Mouse (Mus musculus) hindbrain, embryonic 11.5 days (tissue): ENCODE measurements around the gene Klhdc3. TPM values are rescaled to one million over a fixed set of nuclear protein-coding genes. Genes with fewer than 3 reads are reported as not detected.
A peak's percentile ranks its signal among the peaks of the same experiment; 100 is the strongest.

Experiments
- ATAC-seq: fragments of 200-750 bp; cut with Nextera tagmentation; 2 replicates; pipeline ENCODE4 v1.8.0; 2017; ENCODE audit warnings: mild to moderate bottlenecking, moderate TSS enrichment, moderate library complexity; ENCODE audit not compliant: low FRiP score
- DNase-seq: peaks from one replicate; pipeline ENCODE4 v3.0.0-alpha.2; 2015; ENCODE audit warnings: low spot score
- H3K27ac ChIP-seq: fragments of 300-500 bp; sonication (generic); 2 replicates; pipeline ENCODE4 v1.5.1; 2014; ENCODE audit warnings: mild to moderate bottlenecking, low read depth, low read length
- H3K27me3 ChIP-seq: fragments of 300-500 bp; sonication (generic); 2 replicates; pipeline ENCODE4 v1.6.1; 2014; ENCODE audit warnings: mild to moderate bottlenecking, low read length, moderate library complexity, mixed read lengths; ENCODE audit not compliant: control insufficient read depth, insufficient read depth
- H3K36me3 ChIP-seq: fragments of 300-500 bp; sonication (generic); 2 replicates; pipeline ENCODE4 v1.6.1; 2014; ENCODE audit warnings: mild to moderate bottlenecking, low read length, moderate library complexity, mixed read lengths; ENCODE audit not compliant: control insufficient read depth, insufficient read depth
- H3K4me1 ChIP-seq: fragments of 300-500 bp; sonication (generic); replicated peaks from 2 replicates; pipeline ENCODE4 v1.6.1; 2014; ENCODE audit warnings: low read length, mixed read lengths; ENCODE audit not compliant: control insufficient read depth, insufficient read depth
- H3K4me2 ChIP-seq: fragments of 300-500 bp; sonication (generic); replicated peaks from 2 replicates; pipeline ENCODE4 v1.6.1; 2014; ENCODE audit warnings: mild to moderate bottlenecking, low read depth, low read length
- H3K4me3 ChIP-seq: fragments of 300-500 bp; sonication (generic); 2 replicates; pipeline ENCODE4 v1.5.1; 2014; ENCODE audit warnings: low read depth, low read length
- H3K9ac ChIP-seq: fragments of 300-500 bp; sonication (generic); 2 replicates; pipeline ENCODE4 v1.6.1; 2014; ENCODE audit warnings: low read depth, low read length
- H3K9me3 ChIP-seq: fragments of 300-500 bp; sonication (generic); 2 replicates; pipeline ENCODE4 v1.6.1; 2016; ENCODE audit warnings: low read length; ENCODE audit not compliant: control insufficient read depth
- WGBS: fragments of 180-500 bp; shearing (Covaris S2); extraction: QIAGEN DNeasy Blood & Tissue Kit; methylation state at CpG from one replicate; pipeline ENCODE4 v1.1.7; 2014; 5-methylcytosine and 5-hydroxymethylcytosine counted together
- polyA plus RNA-seq: library from polyadenylated mRNA; unstranded; fragments of >200 nt; fragmentation: Nextera tagmentation; extraction: Ambion mirVana; gene quantifications from 2 replicates; pipeline ENCODE4 v1.2.1, GENCODE M21; 2014

Klhdc3 gene
- polyA plus RNA-seq, 1 experiment from 2014 or later, result 101 TPM

GRCm38 (mm10) chr17:46721077-46721476, 40.4 kb upstream of the Klhdc3 start:
- DNase-seq (no peak), ATAC-seq (no peak)
- Histone ChIP-seq H3K4me3 (no peak overlapping the region), H3K9me3 (no peaks in the 10 kb centered on the region), H3K36me3 (no peaks in the 10 kb centered on the region), H3K4me2 (no peak overlapping the region), H3K27me3 (no peaks in the 10 kb centered on the region), H3K4me1 (no peaks in the 10 kb centered on the region), H3K9ac (no peak overlapping the region), H3K27ac (no peak overlapping the region)
- 92% methylated on average over 7 of the region's 7 CpGs for WGBS

GRCm38 (mm10) chr17:46714756-46715481, 34.2 kb upstream of the Klhdc3 start:
- DNase-seq, result no peak
- H3K9ac ChIP-seq, result no peak overlapping the region
- no peaks in the 10 kb centered on the region for H3K9me3 ChIP-seq
- H3K4me1 ChIP-seq, result peaks cover 4% of the 10 kb centered on the region
- no peak overlapping the region for H3K27ac ChIP-seq
- no peak overlapping the region for H3K4me3 ChIP-seq
- no peak for ATAC-seq
- H3K27me3 ChIP-seq, result no peaks in the 10 kb centered on the region
- H3K36me3 ChIP-seq, result 0 out of 2 replicates have a peak, but pooled peaks cover 2% of the 10 kb centered on the region
- WGBS, result 96% methylated on average over 11 of the region's 11 CpGs
- no peak overlapping the region for H3K4me2 ChIP-seq

- no peaks in the 10 kb centered on the region for H3K27me3 ChIP-seq
- H3K36me3 ChIP-seq, result 0 out of 2 replicates have a peak, but pooled peaks cover 2% of the 10 kb centered on the region
- no peak overlapping the region for H3K4me3 ChIP-seq
- DNase-seq (no peak), ATAC-seq (no peak)
- no peak overlapping the region for H3K27ac ChIP-seq
- H3K9me3 ChIP-seq, result no peaks in the 10 kb centered on the region
- 91% methylated on average over 9 of the region's 9 CpGs for WGBS
- no peak overlapping the region for H3K9ac ChIP-seq
- no peak overlapping the region for H3K4me2 ChIP-seq
- peaks cover 4% of the 10 kb centered on the region for H3K4me1 ChIP-seq
Observed at GRCm38 (mm10) chr17:46713849-46714248, 33.1 kb upstream of the Klhdc3 start.

- Histone ChIP-seq H3K36me3 (0 out of 2 replicates have a peak, but pooled peaks cover 2% of the 10 kb centered on the region), H3K4me1 (peaks cover 4% of the 10 kb centered on the region), H3K9ac (peak overlapping the region; percentile 87), H3K4me3 (peak overlapping the region; percentile 92), H3K27ac (no peak overlapping the region), H3K27me3 (no peaks in the 10 kb centered on the region), H3K9me3 (no peaks in the 10 kb centered on the region), H3K4me2 (peak overlapping the region; percentile 99)
- ATAC-seq, result no peak
- no peak for DNase-seq
- WGBS, result 78% methylated on average over 7 of the region's 7 CpGs
Observed at GRCm38 (mm10) chr17:46712442-46712841, 31.7 kb upstream of the Klhdc3 start.

GRCm38 (mm10) chr17:46711612-46712271, 31.0 kb upstream of the Klhdc3 start:
- 0 out of 2 replicates have a peak, but pooled peaks cover 2% of the 10 kb centered on the region for H3K36me3 ChIP-seq
- under 1% methylated on average over 53 of the region's 76 CpGs for WGBS
- DNase-seq, result no peak
- H3K27me3 ChIP-seq, result no peaks in the 10 kb centered on the region
- no peaks in the 10 kb centered on the region for H3K9me3 ChIP-seq
- H3K4me3 ChIP-seq, result peak overlapping the region; percentile 92
- peak overlapping the region; percentile 42; the same call in 1 of the 2 replicates for H3K27ac ChIP-seq
- H3K9ac ChIP-seq, result peak overlapping the region; percentile 87
- ATAC-seq, result peak; percentile 67
- peak overlapping the region; percentile 99 for H3K4me2 ChIP-seq
- H3K4me1 ChIP-seq, result peaks cover 4% of the 10 kb centered on the region

- Histone ChIP-seq H3K9ac (peak within 1 kb of the TSS; percentile 87), H3K27ac (peak within 1 kb of the TSS; percentile 42; the same call in 1 of the 2 replicates), H3K4me1 (peaks cover 4% of the 10 kb centered on the region), H3K9me3 (no peaks in the 10 kb centered on the region), H3K4me3 (peak within 1 kb of the TSS; percentile 92), H3K27me3 (no peaks in the 10 kb centered on the region), H3K4me2 (peak within 1 kb of the TSS; percentile 99), H3K36me3 (0 out of 2 replicates have a peak, but pooled peaks cover 2% of the 10 kb centered on the region)
- DNase-seq (peak; percentile 96), ATAC-seq (peak; percentile 93)
- WGBS, result 10% methylated on average over 36 of the region's 36 CpGs
Observed at GRCm38 (mm10) chr17:46710959-46711597, 30.4 kb upstream of the Klhdc3 start, which contains the start of gene Pex6. TSS of gene Pex6 (plus strand) at chr17:46711463.

GRCm38 (mm10) chr17:46706375-46707089, 25.8 kb upstream of the Klhdc3 start:
- Histone ChIP-seq H3K4me1 (0 out of 2 replicates have a peak, but pooled peaks cover 4% of the 10 kb centered on the region), H3K27ac (no peak overlapping the region), H3K4me2 (no peak overlapping the region), H3K9me3 (no peaks in the 10 kb centered on the region), H3K27me3 (no peaks in the 10 kb centered on the region), H3K36me3 (no peaks in the 10 kb centered on the region), H3K9ac (no peak overlapping the region), H3K4me3 (no peak overlapping the region)
- WGBS, result 95% methylated on average over 14 of the region's 14 CpGs
- DNase-seq, result no peak
- no peak for ATAC-seq
